Mouse (Mus musculus): ENCODE results near the gene Gm4559.
"Not testable (repeated sequence)": the region's sequence is repeated elsewhere in the genome, so short reads cannot be mapped to it uniquely, and the experiment has no call there.

The Gm4559 gene

DNA sequence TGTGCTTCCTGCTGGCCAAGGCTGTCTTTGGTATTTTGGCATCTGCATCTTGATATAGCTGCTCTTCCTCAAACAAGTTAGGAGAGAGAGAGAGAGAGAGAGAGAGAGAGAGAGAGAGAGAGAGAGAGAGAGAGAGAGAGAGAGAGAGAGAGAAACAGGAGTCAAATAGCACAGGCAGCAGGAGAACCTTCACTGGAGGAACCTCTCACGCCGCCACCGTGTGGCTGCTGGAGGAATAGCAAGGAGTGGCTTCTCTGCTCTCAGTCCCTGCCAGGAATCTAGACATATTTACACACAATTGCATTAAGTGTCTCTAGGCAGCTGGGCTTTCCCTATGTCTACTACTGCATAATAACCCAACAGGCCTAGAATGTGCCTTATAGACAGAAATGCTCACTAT is 4.0 kb upstream of the Gm4559 start:
- DNase-seq (ENCODE audit: low spot score) = peak; percentile 23

DNA sequence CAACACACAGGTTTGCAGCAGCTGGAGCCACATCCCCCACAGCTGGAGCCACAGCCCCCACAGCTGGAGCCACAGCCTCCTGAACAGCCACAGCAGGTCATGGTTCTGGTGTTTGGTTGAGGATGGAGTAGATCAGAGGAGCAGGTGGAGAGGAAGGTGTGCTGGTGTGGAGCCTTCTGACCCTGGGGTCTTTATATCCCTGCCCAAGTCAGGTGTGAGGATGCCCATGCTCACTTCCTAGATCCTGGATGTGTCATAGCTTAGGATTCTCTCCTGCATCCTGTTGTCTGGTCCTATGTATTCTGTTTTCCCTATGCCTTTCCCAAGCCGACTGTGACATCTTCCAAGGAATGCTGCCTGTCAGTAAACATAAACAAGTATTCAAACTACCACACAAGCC is 15.9 kb downstream of the Gm4559 start, which contains the start of gene Gm2431:
Gene Gm2431, minus strand, starts transcription at position 101 of the 400 bp plus-strand sequence.
- not testable (repeated sequence) for DNase-seq (ENCODE audit: low spot score)

DNA sequence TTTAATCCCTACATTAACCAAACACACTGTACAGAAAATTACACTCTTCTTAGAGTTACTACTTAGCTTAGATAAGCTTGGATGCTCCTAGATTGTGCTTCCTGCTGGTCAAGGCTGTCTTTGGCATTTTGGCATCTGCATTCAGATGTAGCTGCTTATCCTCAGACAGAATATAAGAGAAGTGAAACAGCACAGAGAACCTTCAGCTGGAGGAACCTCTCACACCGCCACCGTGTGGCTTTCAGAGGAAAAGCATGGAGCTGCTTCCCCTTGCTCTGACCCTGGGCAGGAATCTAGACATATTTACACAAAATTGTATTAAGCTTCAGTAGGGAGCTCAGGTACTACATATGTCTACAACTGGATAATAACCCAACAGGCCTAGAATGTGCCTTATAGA is 18.6 kb downstream of the Gm4559 start:
- DNase-seq (ENCODE audit: low spot score) = no peak

DNA sequence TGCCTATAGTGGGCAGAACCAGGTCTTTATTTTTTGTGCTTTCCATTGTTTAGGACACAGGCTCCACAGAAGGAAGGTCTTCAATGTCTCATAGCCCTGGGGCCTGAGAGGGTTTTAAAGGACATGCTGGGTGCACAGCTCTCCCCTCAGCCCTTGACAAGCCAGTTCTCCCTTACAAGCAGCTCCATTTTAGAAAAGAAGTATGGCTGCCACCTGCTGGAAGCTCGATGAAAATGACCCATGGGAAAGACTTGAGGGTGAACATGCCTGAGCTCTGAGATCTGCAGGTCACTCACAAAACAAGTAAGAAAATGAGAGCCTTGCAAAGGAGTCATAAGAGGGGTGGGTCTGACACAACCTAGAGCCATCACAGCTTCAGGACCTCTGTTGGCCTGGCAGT is 24.3 kb downstream of the Gm4559 start:
- peak; percentile 1 for DNase-seq (ENCODE audit: low spot score)

DNA sequence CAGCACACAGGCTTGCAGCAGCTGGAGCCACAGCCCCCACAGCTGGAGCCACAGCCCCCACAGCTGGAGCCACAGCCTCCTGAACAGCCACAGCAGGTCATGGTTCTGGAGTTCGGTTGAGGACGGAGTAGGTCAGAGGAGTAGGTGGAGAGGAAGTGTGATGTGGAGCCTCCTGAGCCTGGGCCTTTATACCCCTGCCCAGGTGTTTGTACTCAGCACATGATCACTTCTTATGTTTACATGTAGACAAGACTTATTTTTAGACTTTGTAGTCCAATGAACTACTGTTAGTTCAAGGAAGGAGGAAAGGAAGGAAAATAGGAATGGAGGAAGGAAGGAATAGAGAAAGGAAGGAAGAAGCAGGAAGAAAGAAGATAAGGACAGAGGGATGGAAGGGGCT is 33.2 kb downstream of the Gm4559 start, which contains the start of gene Gm40460:
Gene Gm40460, minus strand, starts transcription at position 101 of the 400 bp plus-strand sequence.
- DNase-seq (ENCODE audit: low spot score) = no peak

DNA sequence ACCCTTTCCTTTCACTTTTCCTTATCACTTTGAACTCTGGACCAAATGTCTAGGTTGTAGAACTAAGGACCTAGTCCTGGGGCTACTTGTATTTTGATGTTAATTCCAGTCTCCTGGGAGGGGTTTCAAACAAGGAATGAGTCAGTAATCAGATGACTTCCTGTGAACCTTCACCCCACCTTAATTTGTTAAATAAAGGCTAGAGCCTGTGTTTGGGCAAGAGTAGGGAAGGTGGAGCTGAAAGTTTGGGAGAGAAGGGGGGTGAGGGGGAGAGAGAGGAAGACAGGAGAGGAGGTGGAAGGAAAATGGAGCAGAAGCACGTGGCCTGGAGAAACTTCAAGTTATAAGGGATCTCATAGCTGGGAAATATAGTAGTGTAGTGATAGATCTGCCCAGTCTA is 42.6 kb downstream of the Gm4559 start:
- DNase-seq (ENCODE audit: low spot score) = no peak

DNA sequence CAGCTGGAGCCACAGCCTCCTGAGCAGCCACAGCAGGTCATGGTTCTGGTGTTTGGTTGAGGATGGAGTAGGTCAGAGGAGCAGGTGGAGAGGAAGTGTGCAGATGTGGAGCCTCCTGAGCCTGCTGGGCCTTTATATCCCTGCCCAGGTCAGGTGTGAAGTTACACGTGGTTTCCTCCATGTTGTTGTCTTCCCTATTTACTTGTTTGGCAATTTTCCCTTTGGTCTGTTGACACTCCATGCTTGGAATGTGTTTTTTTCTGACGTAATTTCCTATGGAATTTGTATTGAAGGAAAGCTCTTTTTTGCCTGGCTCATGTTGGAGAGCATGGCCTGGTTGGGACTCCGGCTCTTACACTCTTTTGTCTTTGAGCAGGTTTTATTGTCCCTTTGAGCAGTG is 44.3 kb downstream of the Gm4559 start, which contains the start of gene Krtap5-5:
Gene Krtap5-5, minus strand, starts transcription at position 101 of the 400 bp plus-strand sequence.
- DNase-seq (ENCODE audit: low spot score) = not testable (repeated sequence)

DNA sequence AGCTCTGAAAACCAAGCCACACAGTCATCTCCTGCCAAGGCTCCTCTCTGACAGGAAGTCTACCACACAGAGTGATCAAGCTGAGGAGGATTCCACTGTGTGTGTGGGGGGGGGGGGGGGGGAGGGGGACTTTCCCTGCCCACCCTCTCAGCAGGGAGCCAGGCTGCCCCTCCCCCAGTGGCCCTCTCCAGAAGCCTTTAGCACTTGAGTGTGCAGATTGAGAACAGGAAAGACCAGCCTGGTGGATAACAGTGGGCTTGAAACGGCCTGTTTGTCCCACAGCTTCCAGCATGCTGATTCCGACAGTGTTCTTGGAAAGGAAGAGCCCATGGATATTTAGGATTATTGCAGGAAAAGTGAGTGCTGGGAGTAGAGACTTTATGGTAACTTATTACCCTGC is 49.6 kb downstream of the Gm4559 start:
- no peak for DNase-seq (ENCODE audit: low spot score)
